Mouse (Mus musculus) left cerebral cortex, postnatal 25 days (tissue): ENCODE data around the gene Inava. TPM values are rescaled to one million over a fixed set of nuclear protein-coding genes. Genes with fewer than 3 reads are reported as not detected.

ENCODE experiments used
- DNase-seq, 2 experiments: peaks; one replicate each; pipeline ENCODE4 v3.0.0; 2022; ENCODE audit warnings: low spot score in 2 of 2, mixed read lengths in 1 of 2
- intact Hi-C: fragments of 180-260 bp; cut with DNase I; formaldehyde crosslinking; loops from one replicate; pipeline ENCODE4 v1.15.1; 2025
- total RNA-seq, 2 experiments: library from RNA; stranded (reverse); gene quantifications; 2 replicates each; pipeline ENCODE4 v1.2.3; 2021

Inava gene
- total RNA-seq, 2 experiments from 2014 or later, result 2.9 to 3.1 TPM

DNA sequence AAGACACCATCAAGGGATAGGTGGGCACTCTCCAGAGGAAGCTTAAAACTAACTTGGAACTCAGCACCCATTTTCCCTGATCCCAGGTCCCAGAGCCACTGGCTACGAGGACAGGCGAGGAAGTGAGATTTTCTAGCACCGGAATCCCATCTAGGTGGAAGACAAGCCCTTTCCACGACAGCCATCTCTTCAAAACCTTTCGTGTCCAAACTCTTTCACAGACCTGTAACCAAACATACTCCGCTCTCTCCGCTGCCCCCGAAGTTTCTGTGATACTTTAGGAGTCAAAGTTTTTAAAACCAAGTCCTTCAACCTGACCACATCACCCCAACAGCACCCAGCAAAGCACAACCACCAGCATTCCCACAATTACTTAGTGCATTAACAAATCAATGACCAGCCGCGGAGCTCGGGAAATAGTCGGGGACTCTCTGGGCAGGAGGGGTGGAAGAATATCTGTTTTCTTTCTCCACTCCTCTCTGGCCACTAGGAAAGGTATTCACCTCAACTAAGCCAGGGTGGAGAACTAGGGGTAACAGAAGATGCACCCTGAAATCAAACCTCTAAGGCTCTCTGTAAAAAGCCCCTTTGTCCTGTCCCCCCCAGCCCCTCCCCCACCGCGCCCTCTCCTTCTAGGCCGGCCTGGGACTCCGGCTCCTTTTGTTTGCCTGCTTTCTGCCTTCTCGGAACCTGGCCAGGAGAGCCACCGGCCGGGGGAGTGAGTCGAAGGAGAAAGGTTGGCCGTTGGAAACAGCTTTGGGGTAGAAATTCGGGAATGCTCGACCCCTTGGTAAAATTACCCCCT is 876 bp downstream of the Inava start:
- DNase-seq, result no peak
- intact Hi-C loops, result no loop called here

- DNase-seq, result no peak
- intact Hi-C loops, result no loop called here
These were observed 1.7 kb downstream of the Inava start for GRCm38 (mm10) chr1:136232285-136232926.

DNA sequence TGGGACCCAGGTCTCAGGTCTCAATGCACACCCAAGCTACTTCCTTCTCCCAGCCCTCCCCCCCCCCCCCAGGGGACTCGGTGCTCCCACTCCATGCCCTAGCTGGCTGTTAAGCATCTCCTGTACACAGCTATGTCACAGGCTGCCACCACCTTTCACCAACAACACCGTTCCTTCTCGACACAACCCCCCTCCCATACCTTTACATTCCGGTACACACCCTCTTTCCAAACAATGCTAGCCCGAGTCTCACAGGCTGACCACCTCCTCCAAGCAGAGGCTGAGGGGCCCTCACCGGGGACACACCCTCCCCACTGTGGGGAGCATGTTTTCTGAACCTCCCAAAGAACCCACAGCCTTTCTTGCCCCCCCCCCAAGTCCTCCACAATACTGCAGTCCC is 2.5 kb downstream of the Inava start:
- intact Hi-C loops, result no loop called here
- no peak for DNase-seq

GRCm38 (mm10) chr1:136230201-136230600 is 3.9 kb downstream of the Inava start:
- intact Hi-C loops, result no loop called here
- no peak for DNase-seq

- no peak for DNase-seq
- intact Hi-C loops, result no loop called here
These were observed 5.1 kb downstream of the Inava start for GRCm38 (mm10) chr1:136229040-136229373.

GRCm38 (mm10) chr1:136228328-136229039 is 5.6 kb downstream of the Inava start:
- intact Hi-C loops, result no loop called here
- no peak for DNase-seq

GRCm38 (mm10) chr1:136227870-136228269 is 6.2 kb downstream of the Inava start:
- DNase-seq, result no peak

GRCm38 (mm10) chr1:136226626-136227025 is 7.4 kb downstream of the Inava start:
- no peak for DNase-seq
- intact Hi-C loops, result no loop called here

More at GRCm38 (mm10) chr1:136227870-136228269, 6.2 kb downstream of the Inava start:
- intact Hi-C loops, result no loop called here

DNA sequence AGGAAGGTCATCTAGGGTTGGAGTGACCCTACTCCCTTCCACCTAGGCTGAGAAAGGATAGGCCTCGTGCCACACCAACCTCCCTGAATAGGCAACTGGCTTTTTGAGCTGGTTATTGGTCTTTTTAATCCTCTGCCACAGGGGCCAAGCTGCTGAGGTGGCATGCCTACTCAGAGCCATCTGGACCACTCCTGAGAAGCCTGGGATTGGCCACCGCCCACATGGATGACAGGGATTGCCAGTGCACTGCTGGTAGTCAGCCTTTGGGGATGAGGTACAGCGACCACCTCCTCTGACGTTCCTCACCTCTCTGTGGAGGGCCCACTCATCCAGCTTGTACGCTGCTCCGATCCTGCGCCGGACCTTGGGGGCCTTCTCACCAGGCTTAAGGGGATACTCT is 8.2 kb downstream of the Inava start:
- intact Hi-C loops, result no loop called here
- no peak for DNase-seq

- intact Hi-C loops, result no loop called here
- DNase-seq, result no peak
These were observed 10.2 kb downstream of the Inava start for GRCm38 (mm10) chr1:136223758-136224342.

DNA sequence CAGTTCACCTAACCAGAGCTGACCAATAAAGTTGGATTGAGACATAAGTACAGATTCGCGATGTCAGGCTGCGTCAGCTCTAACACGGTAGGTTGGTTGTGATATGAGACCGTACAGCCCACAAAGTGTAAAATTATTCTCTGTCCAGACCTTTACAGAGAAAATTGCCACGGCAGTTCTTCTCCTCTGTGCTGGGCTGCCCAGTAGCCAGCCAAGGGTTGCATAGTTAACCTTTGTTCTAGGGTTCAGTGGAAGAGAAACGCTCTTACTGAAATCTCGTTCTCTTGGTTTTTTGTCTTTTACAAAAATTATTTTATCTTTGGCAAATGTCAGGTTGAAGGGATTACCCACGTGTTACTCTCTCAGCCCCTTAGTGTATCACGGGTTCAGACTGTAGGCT is 11.7 kb downstream of the Inava start:
- DNase-seq, result no peak
- intact Hi-C loops, result no loop called here

- intact Hi-C loops, result no loop called here
- no peak for DNase-seq
These were observed 13.8 kb downstream of the Inava start for GRCm38 (mm10) chr1:136220037-136220871.

- intact Hi-C loops, result loop anchor here (5.0 kb wide), 2 partner anchors 42 to 167 kb away; no protein-coding TSS in a partner anchor
- no peak for DNase-seq
These were observed 19.8 kb downstream of the Inava start for GRCm38 (mm10) chr1:136214304-136214703.

- DNase-seq, result peak in 1 of 2 experiments; percentile 31
- intact Hi-C loops, result loop anchor here (5.0 kb wide), 2 partner anchors 41 to 166 kb away; no protein-coding TSS in a partner anchor
These were observed 21.3 kb downstream of the Inava start, which contains the start of gene Mroh3 for GRCm38 (mm10) chr1:136212803-136213202. Gene Mroh3 (minus strand): TSS chr1:136212828.

DNA sequence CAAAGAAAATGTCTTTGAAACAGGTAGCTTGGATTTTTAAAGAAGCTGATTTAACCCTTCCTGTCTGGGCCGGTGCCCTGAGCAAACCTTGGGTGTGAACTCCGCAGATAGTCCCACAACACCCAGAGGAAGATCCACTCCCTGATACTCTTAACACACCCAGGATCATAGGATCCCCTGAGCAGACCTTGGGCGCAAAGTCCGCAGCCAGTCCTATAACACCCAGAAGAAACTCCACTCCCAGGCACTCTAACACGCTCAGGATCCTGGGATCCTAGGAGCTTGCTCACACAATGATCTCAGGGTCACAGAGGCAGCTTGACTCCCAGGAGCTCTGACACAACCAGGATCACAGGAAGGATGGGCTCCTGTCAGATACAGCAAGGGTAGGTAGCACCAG is 44.0 kb downstream of the Inava start:
- intact Hi-C loops, result no loop called here
- no peak for DNase-seq

- intact Hi-C loops, result no loop called here
- DNase-seq, result no peak
These were observed 54.5 kb downstream of the Inava start for GRCm38 (mm10) chr1:136179511-136180001.

GRCm38 (mm10) chr1:136178741-136179140 is 55.3 kb downstream of the Inava start:
- DNase-seq, result no peak
- intact Hi-C loops, result no loop called here

DNA sequence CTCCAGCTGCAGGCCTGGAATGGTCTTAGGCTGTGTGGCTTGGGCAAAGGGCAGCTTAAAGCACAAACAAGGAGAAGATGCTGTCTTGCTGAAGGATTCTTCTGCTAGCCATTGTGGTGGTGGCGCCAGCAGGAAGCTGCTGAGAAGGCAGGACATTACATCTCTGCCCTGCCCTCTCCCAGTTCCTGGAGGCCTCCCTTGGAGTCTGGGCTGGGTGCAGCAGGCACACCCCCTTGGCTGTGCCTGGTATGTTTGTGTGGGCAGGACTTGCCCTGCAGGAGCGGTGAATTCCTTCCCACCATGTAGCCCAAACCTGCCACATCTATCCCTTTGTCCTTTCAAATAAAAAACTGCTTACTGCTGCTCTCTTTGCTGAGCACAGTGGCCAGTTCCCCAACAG is 57.0 kb downstream of the Inava start:
- no peak for DNase-seq
- intact Hi-C loops, result no loop called here

- intact Hi-C loops, result no loop called here
- peak in 1 of 2 experiments; percentile 64 for DNase-seq
These were observed 58.9 kb downstream of the Inava start for GRCm38 (mm10) chr1:136175183-136175582.
